Mouse (Mus musculus) G1E (cell line): Measurements from ENCODE around the gene Col4a3. TPM values are rescaled to one million over a fixed set of nuclear protein-coding genes. Genes with fewer than 3 reads are reported as not detected.

ENCODE experiments used
- ATAC-seq: 2 replicates; pipeline ENCODE4 v1.8.0; 2016; ENCODE audit warnings: mild to moderate bottlenecking; ENCODE audit not compliant: insufficient number of reproducible peaks, poor library complexity, low FRiP score, severe bottlenecking; ENCODE audit errors: extremely low read depth
- DNase-seq: peaks from one replicate; pipeline ENCODE4 v3.0.0; 2012; ENCODE audit warnings: low spot score
- H3K27me3 ChIP-seq: 2 replicates; pipeline ENCODE4 v1.6.1; 2012; ENCODE audit warnings: mild to moderate bottlenecking, low read length, inconsistent platforms; ENCODE audit not compliant: insufficient read depth
- H3K36me3 ChIP-seq: replicated peaks from 2 replicates; pipeline ENCODE3; 2012; ENCODE audit warnings: mild to moderate bottlenecking, inconsistent platforms
- H3K4me1 ChIP-seq: 2 replicates; pipeline ENCODE4 v1.6.1; 2012; ENCODE audit warnings: low read depth, low read length, inconsistent platforms, mixed read lengths; ENCODE audit not compliant: insufficient read depth
- H3K4me3 ChIP-seq: 2 replicates; pipeline ENCODE4 v1.5.1; 2012; ENCODE audit warnings: low read depth, mild to moderate bottlenecking, inconsistent platforms, low read length, moderate library complexity, mixed read lengths
- H3K9me3 ChIP-seq: replicated peaks from 2 replicates; pipeline ENCODE4 v1.6.1; 2012; ENCODE audit warnings: inconsistent platforms
- CTCF ChIP-seq: IDR thresholded peaks from 2 replicates; pipeline ENCODE4 v1.5.1; 2012; ENCODE audit warnings: low read depth, low read length, inconsistent platforms, mixed read lengths
- GATA1 ChIP-seq: IDR thresholded peaks from 2 replicates; pipeline ENCODE4 v1.6.1; 2012; ENCODE audit warnings: borderline replicate concordance, low read length, inconsistent platforms, mixed read lengths
- GATA2 ChIP-seq: IDR thresholded peaks from 2 replicates; pipeline ENCODE4 v1.6.1; 2012; ENCODE audit warnings: low read depth, low read length, inconsistent platforms, borderline replicate concordance
- POLR2AphosphoS5 ChIP-seq: IDR thresholded peaks from 2 replicates; pipeline ENCODE4 v1.6.1; 2012; ENCODE audit warnings: low read depth, low read length, inconsistent platforms; ENCODE audit not compliant: insufficient replicate concordance
- TAL1 ChIP-seq: conservative IDR thresholded peaks from 2 replicates; pipeline ENCODE4 v1.6.1; 2012; ENCODE audit warnings: low read depth, low read length, inconsistent platforms, mixed read lengths
- polyA plus RNA-seq: library from polyadenylated mRNA; stranded (reverse); fragments of >175 nt; gene quantifications from 2 replicates; pipeline ENCODE4 v1.2.3, GENCODE M21; 2012
- total RNA-seq, 2 experiments: library from RNA; stranded (forward) in 1 of 2; stranded (reverse) in 1 of 2; fragments of 200-1000 nt in 1 of 2; fragments of >200 nt in 1 of 2; fragmentation: Nextera tagmentation in 1 of 2; gene quantifications; 2 replicates each; pipeline ENCODE4 v1.2.3; 2014 to 2017

Col4a3 gene
- total and polyA plus RNA-seq, 3 experiments, result 6.1 to 21.2 (median 6.4) TPM

DNA sequence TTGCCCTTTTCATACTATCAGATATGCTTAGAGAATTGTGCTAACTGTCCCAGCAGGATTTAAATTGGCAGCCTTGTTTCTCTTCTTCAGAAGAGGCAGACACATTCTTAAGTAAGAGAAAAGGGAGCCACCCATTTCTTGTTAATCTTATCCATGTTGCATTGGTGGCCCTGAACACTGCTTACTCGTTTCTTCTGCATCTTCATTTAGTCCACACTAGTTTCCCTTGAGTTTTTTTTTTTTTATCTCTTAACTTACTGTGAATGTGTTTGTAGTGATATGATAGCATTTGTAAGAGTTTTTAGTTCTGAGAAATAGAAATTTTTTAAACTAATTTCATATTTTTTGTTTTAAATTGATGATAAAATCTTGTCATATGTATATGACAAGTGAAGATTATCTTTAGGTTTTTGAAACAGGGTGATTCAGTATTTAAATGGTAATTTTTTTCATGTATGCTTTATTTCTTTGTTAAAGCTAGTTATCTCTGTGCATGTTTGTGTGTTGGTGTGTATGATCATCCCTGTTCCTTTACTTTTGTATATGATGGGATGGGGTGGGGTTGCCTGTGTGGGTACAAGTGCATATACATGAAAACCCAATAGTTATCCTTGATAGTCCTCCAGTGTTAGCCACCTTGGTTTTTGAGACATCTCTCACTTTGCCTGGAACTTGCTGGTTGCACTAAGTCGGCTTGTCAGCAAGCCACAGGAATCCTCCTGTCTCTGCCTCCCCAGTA is 161.2 kb downstream of the Col4a3 start:
- no peak for TF ChIP-seq CTCF
- no peak for TF ChIP-seq GATA2
- no peak for TF ChIP-seq TAL1
- no peak for TF ChIP-seq GATA1
- no peak for TF ChIP-seq POLR2AphosphoS5
- H3K9me3 ChIP-seq, result no peaks in the 10 kb centered on the region
- peaks cover 31% of the 10 kb centered on the region for H3K4me1 ChIP-seq
- H3K4me3 ChIP-seq, result no peak overlapping the region
- H3K36me3 ChIP-seq, result peaks cover 72% of the 10 kb centered on the region
- DNase-seq (no peak), ATAC-seq (peak; percentile 77)
- no peaks in the 10 kb centered on the region for H3K27me3 ChIP-seq

DNA sequence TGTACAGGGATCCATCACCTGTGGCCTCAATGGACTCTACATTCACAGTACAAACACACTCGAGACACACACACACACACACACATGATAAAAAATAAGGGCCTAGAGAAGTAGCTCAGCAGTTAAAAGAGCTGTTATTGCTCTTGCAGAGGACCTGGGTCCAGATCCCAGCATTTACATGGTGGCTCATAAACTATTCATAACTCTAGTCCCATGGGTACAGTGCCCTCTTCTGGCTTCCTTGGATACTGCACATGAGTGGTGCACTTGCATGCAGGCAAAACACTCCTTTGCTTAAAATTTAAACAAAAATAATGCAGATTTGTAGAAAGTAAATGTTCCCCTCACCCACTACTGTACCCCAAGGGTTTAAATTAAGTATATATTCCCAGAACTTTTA is 172.8 kb downstream of the Col4a3 start:
- TF ChIP-seq POLR2AphosphoS5 (no peak), GATA2 (no peak), CTCF (peak; percentile 67; the same call in 1 of the 2 replicates), GATA1 (no peak)
- H3K36me3 ChIP-seq, result peaks cover 70% of the 10 kb centered on the region

GRCm38 (mm10) chr1:82761454-82762169 is 174.9 kb downstream of the Col4a3 start:
- no peak for TF ChIP-seq TAL1
- no peak for TF ChIP-seq GATA2
- TF ChIP-seq GATA1, result no peak
- no peak for TF ChIP-seq POLR2AphosphoS5
- no peak for TF ChIP-seq CTCF
- Histone ChIP-seq H3K4me3 (no peak overlapping the region), H3K9me3 (no peaks in the 10 kb centered on the region), H3K36me3 (peaks cover 52% of the 10 kb centered on the region), H3K27me3 (no peaks in the 10 kb centered on the region), H3K4me1 (no peaks in the 10 kb centered on the region)
- ATAC-seq, result no peak
- DNase-seq, result no peak

More for the DNA sequence above, 172.8 kb downstream of the Col4a3 start:
- H3K9me3 ChIP-seq, result no peaks in the 10 kb centered on the region
- DNase-seq (no peak), ATAC-seq (peak; percentile 30; the same call in 1 of the 2 replicates)
- no peaks in the 10 kb centered on the region for H3K27me3 ChIP-seq
- H3K4me3 ChIP-seq, result no peak overlapping the region
- peaks cover 2% of the 10 kb centered on the region; the same call in 1 of the 2 replicates for H3K4me1 ChIP-seq

DNA sequence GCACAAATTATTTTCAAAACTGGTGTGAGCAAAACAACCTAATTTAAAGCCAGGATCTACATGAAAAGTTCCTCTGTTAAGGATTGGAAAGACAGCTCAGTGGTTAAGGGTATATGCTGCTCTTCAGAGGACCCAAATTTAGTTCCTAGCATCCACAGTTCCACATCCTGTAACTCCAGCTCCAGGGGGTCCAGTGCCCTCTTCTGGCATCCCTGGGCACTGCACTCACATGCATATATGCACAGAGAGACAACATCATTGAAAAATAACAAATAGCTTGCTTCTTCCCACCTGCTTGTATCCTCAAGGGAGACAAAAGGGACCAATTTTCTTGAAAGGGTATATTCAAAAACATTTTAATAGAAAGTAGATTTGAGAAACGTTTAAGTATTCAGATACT is 175.6 kb downstream of the Col4a3 start:
- no peaks in the 10 kb centered on the region for H3K27me3 ChIP-seq
- no peaks in the 10 kb centered on the region for H3K4me1 ChIP-seq
- H3K36me3 ChIP-seq, result peaks cover 45% of the 10 kb centered on the region
- ATAC-seq, result no peak
- DNase-seq, result no peak
- no peak overlapping the region for H3K4me3 ChIP-seq
- peak; percentile 55; the same call in 1 of the 2 replicates for TF ChIP-seq CTCF
- no peak for TF ChIP-seq POLR2AphosphoS5
- no peaks in the 10 kb centered on the region for H3K9me3 ChIP-seq

DNA sequence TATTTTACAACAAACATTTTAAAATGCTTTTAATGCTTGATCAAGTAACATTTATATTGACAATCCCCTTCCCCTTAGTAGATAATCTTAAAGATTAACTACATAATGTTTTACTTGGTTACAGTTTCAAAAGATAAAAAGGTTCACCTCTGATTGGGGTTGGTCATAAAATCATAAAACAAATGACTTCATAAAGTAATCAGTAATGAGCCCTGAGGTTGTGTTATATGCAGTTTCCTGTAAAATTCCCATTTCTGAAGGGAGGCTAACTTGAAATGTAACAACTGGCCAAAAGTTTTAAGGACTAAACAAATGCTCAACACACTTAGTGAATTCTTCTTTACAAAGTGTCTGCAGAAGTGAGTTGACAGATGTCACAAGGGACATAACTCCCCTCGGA is 179.5 kb downstream of the Col4a3 start:
- no peaks in the 10 kb centered on the region for H3K9me3 ChIP-seq
- H3K27me3 ChIP-seq, result no peaks in the 10 kb centered on the region
- TF ChIP-seq CTCF (no peak), POLR2AphosphoS5 (no peak), GATA1 (no peak), TAL1 (no peak), GATA2 (no peak)
- H3K4me1 ChIP-seq, result peaks cover 4% of the 10 kb centered on the region; the same call in 1 of the 2 replicates
- ATAC-seq (no peak), DNase-seq (no peak)
- H3K4me3 ChIP-seq, result no peak overlapping the region
- peaks cover 15% of the 10 kb centered on the region for H3K36me3 ChIP-seq

DNA sequence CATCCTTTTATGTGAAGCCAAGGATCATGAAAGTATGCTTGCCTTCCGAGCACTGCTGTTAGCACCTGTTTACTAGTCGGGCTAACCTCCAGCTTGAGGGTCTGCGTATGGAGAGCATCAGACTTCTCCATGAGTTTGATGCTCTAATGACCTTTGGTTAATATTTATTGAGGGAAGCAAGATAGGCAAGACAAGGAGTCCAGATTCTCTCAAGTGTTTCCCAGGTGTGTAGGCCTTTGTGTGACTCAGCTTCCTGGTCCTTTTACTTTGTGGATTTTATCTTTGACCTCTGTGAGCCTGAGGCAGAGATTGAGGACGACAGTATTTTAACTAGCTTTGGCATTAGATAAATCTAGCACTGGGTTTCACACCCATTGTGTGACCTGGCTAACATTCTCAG is 179.9 kb downstream of the Col4a3 start:
- no peak for TF ChIP-seq GATA1
- TF ChIP-seq POLR2AphosphoS5, result no peak
- TF ChIP-seq GATA2, result no peak
- no peak for TF ChIP-seq TAL1
- no peak for TF ChIP-seq CTCF
- H3K4me3 ChIP-seq, result no peak overlapping the region
- H3K4me1 ChIP-seq, result peaks cover 4% of the 10 kb centered on the region; the same call in 1 of the 2 replicates
- H3K9me3 ChIP-seq, result no peaks in the 10 kb centered on the region
- DNase-seq (no peak), ATAC-seq (no peak)
- no peaks in the 10 kb centered on the region for H3K27me3 ChIP-seq
- H3K36me3 ChIP-seq, result peaks cover 12% of the 10 kb centered on the region

DNA sequence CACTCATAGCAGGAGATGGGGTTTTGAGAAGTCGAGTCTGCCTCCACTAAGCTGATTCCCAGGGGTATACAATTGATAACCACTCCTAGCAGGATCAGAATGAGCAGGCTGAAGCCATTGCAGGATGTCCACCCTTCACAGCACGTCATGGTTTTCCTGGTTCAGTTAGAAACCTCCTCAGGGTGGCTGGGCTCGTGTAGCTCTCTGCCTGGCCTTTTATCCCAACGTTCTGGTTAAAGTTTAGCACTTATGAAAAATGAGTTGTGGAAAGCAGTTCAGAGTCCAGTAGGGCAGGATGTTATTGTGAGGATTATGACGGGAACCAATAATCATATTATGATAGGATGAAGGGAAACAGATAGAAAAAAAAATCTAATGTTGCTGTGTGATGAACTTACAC is 181.5 kb downstream of the Col4a3 start, which contains the start of gene Tm4sf20:
TSS of gene Tm4sf20 (minus strand) at position 193 of the 400 bp plus-strand sequence.
- DNase-seq (no peak), ATAC-seq (no peak)
- no peak for TF ChIP-seq POLR2AphosphoS5
- no peak for TF ChIP-seq GATA2
- no peak for TF ChIP-seq TAL1
- no peak for TF ChIP-seq GATA1
- TF ChIP-seq CTCF, result no peak
- Histone ChIP-seq H3K27me3 (peaks cover 6% of the 10 kb centered on the region; the same call in 1 of the 2 replicates), H3K4me3 (no peak within 1 kb of the TSS), H3K36me3 (peaks cover 2% of the 10 kb centered on the region), H3K4me1 (peaks cover 4% of the 10 kb centered on the region; the same call in 1 of the 2 replicates), H3K9me3 (no peaks in the 10 kb centered on the region)
